Mouse (Mus musculus) limb, embryonic 14.5 days (tissue): ENCODE measurements around the gene Cd3g. TPM values are rescaled to one million over a fixed set of nuclear protein-coding genes. Genes with fewer than 3 reads are reported as not detected.

Experiments
- ATAC-seq: fragments of 200-750 bp; cut with Nextera tagmentation; 2 replicates; pipeline ENCODE4 v1.8.0; 2017; ENCODE audit warnings: low read depth, moderate number of reproducible peaks, moderate TSS enrichment; ENCODE audit not compliant: low FRiP score
- DNase-seq: peaks from one replicate; pipeline ENCODE4 v3.0.0-alpha.2; 2015; ENCODE audit warnings: low spot score
- H3K27ac ChIP-seq: fragments of 300-500 bp; sonication (generic); replicated peaks from 2 replicates; pipeline ENCODE4 v1.5.1; 2014; ENCODE audit warnings: low read depth, mild to moderate bottlenecking, low read length, moderate library complexity, mixed read lengths
- H3K27me3 ChIP-seq: fragments of 300-500 bp; sonication (generic); 2 replicates; pipeline ENCODE4 v1.6.1; 2014; ENCODE audit warnings: low read length, mixed read lengths; ENCODE audit not compliant: control insufficient read depth, insufficient read depth
- H3K36me3 ChIP-seq: fragments of 300-500 bp; sonication (generic); 2 replicates; pipeline ENCODE4 v1.6.1; 2014; ENCODE audit warnings: mild to moderate bottlenecking, low read length, moderate library complexity, mixed read lengths; ENCODE audit not compliant: control insufficient read depth, insufficient read depth
- H3K4me1 ChIP-seq: fragments of 300-500 bp; sonication (generic); 2 replicates; pipeline ENCODE4 v1.6.1; 2014; ENCODE audit warnings: antibody characterized with exemption, low read length, mixed read lengths; ENCODE audit not compliant: control insufficient read depth, insufficient read depth
- H3K4me2 ChIP-seq: fragments of 300-500 bp; sonication (generic); replicated peaks from 2 replicates; pipeline ENCODE4 v1.6.1; 2014; ENCODE audit warnings: low read depth, mild to moderate bottlenecking, low read length, moderate library complexity; ENCODE audit not compliant: severe bottlenecking
- H3K4me3 ChIP-seq: fragments of 300-500 bp; sonication (generic); replicated peaks from 2 replicates; pipeline ENCODE4 v1.5.1; 2014; ENCODE audit warnings: low read length
- H3K9ac ChIP-seq: fragments of 300-500 bp; sonication (generic); 2 replicates; pipeline ENCODE4 v1.6.1; 2014; ENCODE audit warnings: mild to moderate bottlenecking, low read depth, low read length, moderate library complexity; ENCODE audit not compliant: severe bottlenecking
- H3K9me3 ChIP-seq: fragments of 300-500 bp; sonication (generic); 2 replicates; pipeline ENCODE4 v1.6.1; 2016; ENCODE audit warnings: low read length; ENCODE audit not compliant: control insufficient read depth
- POLR2A ChIP-seq: fragments of 200-500 bp; IDR thresholded peaks from 2 replicates; pipeline ENCODE4 v1.8.0; 2012; ENCODE audit warnings: inconsistent platforms, mild to moderate bottlenecking, moderate library complexity, borderline replicate concordance; ENCODE audit not compliant: insufficient read depth, insufficient read length; ENCODE audit errors: extremely low read depth
- WGBS: fragments of 180-500 bp; shearing (Covaris S2); extraction: QIAGEN DNeasy Blood & Tissue Kit; methylation state at CpG from one replicate; pipeline ENCODE4 v1.1.7; 2014; 5-methylcytosine and 5-hydroxymethylcytosine counted together
- polyA plus RNA-seq, 2 experiments: library from polyadenylated mRNA; depleted of rRNA in 1 of 2; stranded (reverse) in 1 of 2; unstranded in 1 of 2; fragments of >200 nt; fragmentation: Nextera tagmentation in 1 of 2; extraction: Ambion mirVana in 1 of 2; gene quantifications; 2 replicates each; pipeline versions ENCODE4 v1.2.1 to v1.2.3; 2012 to 2014

Cd3g gene
- polyA plus RNA-seq, 2 experiments = 0.65 to 1.0 TPM

DNA sequence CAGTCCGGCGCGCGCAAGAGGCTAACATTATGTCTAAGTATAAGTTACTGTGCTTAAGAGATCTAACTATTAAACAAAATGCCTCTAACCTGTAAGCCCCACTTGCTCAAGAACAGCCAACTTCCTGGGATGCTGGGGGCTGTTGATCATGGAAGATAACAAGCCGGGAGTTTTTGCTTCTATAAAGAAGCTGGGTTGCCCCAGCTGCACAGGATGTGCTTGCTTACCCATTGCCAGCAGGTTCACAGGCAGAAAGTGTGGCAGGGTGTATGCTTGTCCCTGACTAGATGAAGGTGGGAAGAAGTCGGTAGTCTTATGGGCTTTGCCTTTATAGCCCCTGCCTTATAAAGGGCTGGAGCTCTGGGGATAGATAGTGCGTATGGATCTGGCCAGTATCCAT, 16.4 kb upstream of the Cd3g start:
- H3K9me3 ChIP-seq = no peaks in the 10 kb centered on the region
- WGBS = 92% methylated on average over 7 of the region's 7 CpGs
- TF ChIP-seq POLR2A = no peak
- H3K4me3 ChIP-seq = no peak overlapping the region
- no peaks in the 10 kb centered on the region for H3K4me1 ChIP-seq
- no peaks in the 10 kb centered on the region for H3K36me3 ChIP-seq
- no peak overlapping the region for H3K9ac ChIP-seq
- H3K4me2 ChIP-seq = no peak overlapping the region
- H3K27me3 ChIP-seq = no peaks in the 10 kb centered on the region
- no peak for ATAC-seq
- DNase-seq = no peak
- no peak overlapping the region for H3K27ac ChIP-seq

DNA sequence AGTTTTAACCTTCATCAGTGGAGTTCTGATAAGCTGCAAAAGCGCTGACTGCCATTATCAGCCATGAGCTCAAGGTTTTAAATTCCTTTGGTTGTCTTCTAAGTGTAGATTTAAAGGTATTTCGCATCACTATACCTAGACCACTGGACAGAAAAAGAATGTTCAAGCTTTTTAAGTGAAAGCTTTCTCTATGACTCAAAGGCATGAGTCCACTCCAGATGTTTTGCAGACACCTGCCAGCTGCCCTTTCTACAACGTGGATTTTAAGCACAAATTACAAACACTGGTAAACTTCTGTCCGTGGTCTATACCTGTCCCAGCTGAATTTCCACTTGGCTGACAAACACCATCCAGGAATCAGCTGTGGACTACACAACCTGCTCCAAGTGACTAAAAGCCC, 14.7 kb upstream of the Cd3g start:
- no peak for TF ChIP-seq POLR2A
- ATAC-seq = no peak
- 70% methylated on average over 4 of the region's 4 CpGs for WGBS

GRCm38 (mm10) chr9:44993268-44993667, 13.0 kb upstream of the Cd3g start:
- Histone ChIP-seq H3K4me1 (no peaks in the 10 kb centered on the region), H3K4me3 (no peak overlapping the region), H3K9me3 (no peaks in the 10 kb centered on the region), H3K9ac (no peak overlapping the region), H3K36me3 (no peaks in the 10 kb centered on the region), H3K4me2 (no peak overlapping the region), H3K27me3 (no peaks in the 10 kb centered on the region), H3K27ac (no peak overlapping the region)
- no peak for DNase-seq
- ATAC-seq = no peak
- TF ChIP-seq POLR2A = no peak
- WGBS = 82% methylated on average over 2 of the region's 2 CpGs

More for the DNA sequence above, 14.7 kb upstream of the Cd3g start:
- Histone ChIP-seq H3K4me3 (no peak overlapping the region), H3K36me3 (no peaks in the 10 kb centered on the region), H3K4me2 (no peak overlapping the region), H3K27me3 (no peaks in the 10 kb centered on the region), H3K4me1 (no peaks in the 10 kb centered on the region), H3K27ac (no peak overlapping the region), H3K9ac (no peak overlapping the region), H3K9me3 (no peaks in the 10 kb centered on the region)
- no peak for DNase-seq

DNA sequence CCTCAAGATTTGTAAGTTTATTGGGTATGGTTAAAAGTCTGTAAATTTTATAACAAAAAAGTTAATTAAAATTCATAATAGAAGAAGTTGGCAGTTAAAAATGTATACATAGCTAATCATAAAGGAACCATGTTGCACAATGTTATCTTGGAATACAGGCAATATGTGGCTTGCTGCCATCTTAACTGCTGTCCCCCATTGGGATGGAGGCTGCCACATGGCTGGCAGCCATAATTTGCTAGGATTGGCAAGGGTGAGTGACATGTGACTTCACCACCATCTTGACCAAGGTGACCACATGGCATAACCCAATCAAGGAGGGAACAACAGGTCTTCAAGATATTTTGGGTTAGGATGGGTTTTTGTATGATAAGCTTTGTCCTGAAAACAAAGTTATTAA, 12.0 kb upstream of the Cd3g start:
- no peaks in the 10 kb centered on the region for H3K36me3 ChIP-seq
- no peak for ATAC-seq
- no peak for DNase-seq
- no peak overlapping the region for H3K9ac ChIP-seq
- H3K4me3 ChIP-seq = no peak overlapping the region
- no peak overlapping the region for H3K27ac ChIP-seq
- H3K27me3 ChIP-seq = no peaks in the 10 kb centered on the region
- TF ChIP-seq POLR2A = no peak
- H3K4me1 ChIP-seq = no peaks in the 10 kb centered on the region
- no peaks in the 10 kb centered on the region for H3K9me3 ChIP-seq
- no peak overlapping the region for H3K4me2 ChIP-seq

- Histone ChIP-seq H3K4me3 (no peak overlapping the region), H3K9ac (no peak overlapping the region), H3K4me2 (no peak overlapping the region), H3K9me3 (no peaks in the 10 kb centered on the region), H3K4me1 (no peaks in the 10 kb centered on the region), H3K27ac (no peak overlapping the region), H3K27me3 (no peaks in the 10 kb centered on the region), H3K36me3 (no peaks in the 10 kb centered on the region)
- WGBS = 81% methylated on average over 2 of the region's 2 CpGs
- no peak for ATAC-seq
- no peak for DNase-seq
- no peak for TF ChIP-seq POLR2A
Observed at GRCm38 (mm10) chr9:44991821-44992220, 11.6 kb upstream of the Cd3g start.

DNA sequence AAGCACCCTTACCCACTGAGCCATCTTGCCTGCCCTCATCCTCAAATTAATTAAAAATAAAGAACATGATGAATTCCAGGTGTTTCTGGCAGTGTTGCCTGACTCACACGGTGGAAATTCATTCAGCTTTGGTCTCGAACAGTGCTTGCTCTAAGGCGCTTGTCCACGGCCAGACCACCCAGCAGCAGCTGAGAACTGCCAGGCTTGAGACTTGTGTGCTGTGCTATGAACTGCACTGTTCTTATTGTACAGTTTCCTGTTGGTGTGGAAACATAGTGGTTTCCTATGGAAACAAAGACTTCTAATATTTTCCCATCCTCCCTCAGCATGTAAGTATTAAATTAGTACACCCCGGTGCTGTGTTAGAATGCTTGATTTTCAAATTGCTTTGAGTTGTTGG, 6.7 kb upstream of the Cd3g start:
- Histone ChIP-seq H3K27me3 (no peaks in the 10 kb centered on the region), H3K4me3 (no peak overlapping the region), H3K27ac (peak overlapping the region; percentile 33; the same call in 1 of the 2 replicates), H3K4me1 (no peaks in the 10 kb centered on the region), H3K9ac (no peak overlapping the region), H3K36me3 (no peaks in the 10 kb centered on the region), H3K4me2 (no peak overlapping the region), H3K9me3 (no peaks in the 10 kb centered on the region)
- WGBS = 20% methylated on average over 5 of the region's 5 CpGs
- peak; percentile 8 for DNase-seq
- TF ChIP-seq POLR2A = no peak
- ATAC-seq = peak; percentile 47; the same call in 1 of the 2 replicates
